Mouse (Mus musculus): ENCODE measurements around the gene Smdt1.
"Not testable (repeated sequence)": the region's sequence is repeated elsewhere in the genome, so short reads cannot be mapped to it uniquely, and the experiment has no call there.

GRCm38 (mm10) chr15:82389916-82390315, 51.2 kb downstream of the Smdt1 start:
- TF ChIP-seq CTCF, POLR2A (IDR thresholded peaks at IDR 0.05; ENCODE audit: extremely low read depth, insufficient read depth, low read length): not testable (repeated sequence)

Measured in cortical plate, adult 2 months (tissue).